Mouse (Mus musculus): ENCODE data around the gene Gm44973. TPM values are rescaled to one million over a fixed set of nuclear protein-coding genes. Genes with fewer than 3 reads are reported as not detected.
A peak's percentile ranks its signal among the peaks of the same experiment; 100 is the strongest.

Gene Gm44973
- polyA plus RNA-seq, 1 experiment from 2014 or later = 1.5 TPM

- H3K4me3 ChIP-seq = peak overlapping the region; percentile 51
- peaks cover 56% of the 10 kb centered on the region for H3K4me1 ChIP-seq
Observed at GRCm38 (mm10) chr7:5057381-5057780, 42.1 kb downstream of the Gm44973 start.

GRCm38 (mm10) chr7:5057804-5058203, 42.5 kb downstream of the Gm44973 start:
- Histone ChIP-seq H3K9ac (no peak overlapping the region), H3K27ac (no peak overlapping the region), H3K27me3 (peaks cover 63% of the 10 kb centered on the region), H3K36me3 (ENCODE audit: poor library complexity, severe bottlenecking) (no peaks in the 10 kb centered on the region), H3K9me3 (replicated peaks) (no peaks in the 10 kb centered on the region), H3K4me2 (peak overlapping the region; percentile 71), H3K4me3 (peak overlapping the region; percentile 51), H3K4me1 (peaks cover 52% of the 10 kb centered on the region)
- ATAC-seq = no peak
- 29% methylated on average over 11 of the region's 11 CpGs for WGBS

More at GRCm38 (mm10) chr7:5057381-5057780, 42.1 kb downstream of the Gm44973 start:
- no peak for ATAC-seq
- 40% methylated on average over 8 of the region's 8 CpGs for WGBS
- Histone ChIP-seq H3K9me3 (replicated peaks) (no peaks in the 10 kb centered on the region), H3K4me2 (peak overlapping the region; percentile 71), H3K36me3 (ENCODE audit: poor library complexity, severe bottlenecking) (no peaks in the 10 kb centered on the region), H3K27ac (no peak overlapping the region), H3K9ac (peak overlapping the region; percentile 74), H3K27me3 (peaks cover 67% of the 10 kb centered on the region)

GRCm38 (mm10) chr7:5058631-5059030, 43.3 kb downstream of the Gm44973 start:
- 96% methylated on average over 1 of the region's 1 CpGs for WGBS
- Histone ChIP-seq H3K4me3 (no peak overlapping the region), H3K27me3 (peaks cover 54% of the 10 kb centered on the region), H3K4me2 (no peak overlapping the region), H3K36me3 (ENCODE audit: poor library complexity, severe bottlenecking) (no peaks in the 10 kb centered on the region), H3K27ac (no peak overlapping the region), H3K4me1 (peaks cover 49% of the 10 kb centered on the region), H3K9me3 (replicated peaks) (no peaks in the 10 kb centered on the region), H3K9ac (no peak overlapping the region)
- ATAC-seq = no peak

- Histone ChIP-seq H3K4me1 (peaks cover 49% of the 10 kb centered on the region), H3K9ac (no peak overlapping the region), H3K27me3 (peaks cover 46% of the 10 kb centered on the region), H3K36me3 (ENCODE audit: poor library complexity, severe bottlenecking) (no peaks in the 10 kb centered on the region), H3K9me3 (replicated peaks) (no peaks in the 10 kb centered on the region), H3K4me2 (no peak overlapping the region), H3K27ac (peak overlapping the region; percentile 99), H3K4me3 (0 out of 2 replicates have a peak overlapping the region, but pooled peaks have one; percentile 2)
- 88% methylated on average over 12 of the region's 12 CpGs for WGBS
- no peak for ATAC-seq
Observed at GRCm38 (mm10) chr7:5059421-5059820, 44.1 kb downstream of the Gm44973 start.

- no peak for ATAC-seq
- no peaks in the 10 kb centered on the region for H3K36me3 ChIP-seq (ENCODE audit: poor library complexity, severe bottlenecking)
- H3K27ac ChIP-seq = peak overlapping the region; percentile 99
- H3K4me3 ChIP-seq = peak overlapping the region; percentile 58
- peak overlapping the region; percentile 84 for H3K4me2 ChIP-seq
- peak overlapping the region; percentile 89 for H3K9ac ChIP-seq
- 3% methylated on average over 27 of the region's 27 CpGs for WGBS
- H3K4me1 ChIP-seq = peaks cover 51% of the 10 kb centered on the region
- H3K9me3 ChIP-seq (replicated peaks) = no peaks in the 10 kb centered on the region
- H3K27me3 ChIP-seq = peaks cover 38% of the 10 kb centered on the region
Observed at GRCm38 (mm10) chr7:5060239-5060731, 45.0 kb downstream of the Gm44973 start.

GRCm38 (mm10) chr7:5060944-5061773, 45.9 kb downstream of the Gm44973 start:
- peaks cover 29% of the 10 kb centered on the region for H3K27me3 ChIP-seq
- H3K4me1 ChIP-seq = peaks cover 58% of the 10 kb centered on the region
- peak overlapping the region; percentile 89 for H3K9ac ChIP-seq
- H3K9me3 ChIP-seq (replicated peaks) = no peaks in the 10 kb centered on the region
- under 1% methylated on average over 58 of the region's 60 CpGs for WGBS
- peak overlapping the region; percentile 99 for H3K27ac ChIP-seq
- peaks cover 3% of the 10 kb centered on the region for H3K36me3 ChIP-seq (ENCODE audit: poor library complexity, severe bottlenecking)
- peak overlapping the region; percentile 58 for H3K4me3 ChIP-seq
- peak overlapping the region; percentile 84 for H3K4me2 ChIP-seq
- peak; percentile 92 for ATAC-seq

- WGBS = under 1% methylated on average over 51 of the region's 65 CpGs
- Histone ChIP-seq H3K4me2 (peak within 1 kb of the TSS; percentile 84), H3K27me3 (peaks cover 22% of the 10 kb centered on the region), H3K36me3 (ENCODE audit: poor library complexity, severe bottlenecking) (peaks cover 10% of the 10 kb centered on the region), H3K9ac (peak within 1 kb of the TSS; percentile 89), H3K9me3 (replicated peaks) (no peaks in the 10 kb centered on the region), H3K27ac (peak within 1 kb of the TSS; percentile 99), H3K4me1 (peaks cover 53% of the 10 kb centered on the region), H3K4me3 (peak within 1 kb of the TSS; percentile 58)
- peak; percentile 81 for ATAC-seq
Observed at GRCm38 (mm10) chr7:5061774-5062359, 46.6 kb downstream of the Gm44973 start, which contains the start of gene U2af2. Gene U2af2 (plus strand): TSS chr7:5062143.

- Histone ChIP-seq H3K9ac (peak overlapping the region; percentile 79), H3K4me3 (peak overlapping the region; percentile 58), H3K27me3 (peaks cover 16% of the 10 kb centered on the region), H3K36me3 (ENCODE audit: poor library complexity, severe bottlenecking) (peaks cover 16% of the 10 kb centered on the region), H3K27ac (peak overlapping the region; percentile 99), H3K4me2 (peak overlapping the region; percentile 84), H3K9me3 (replicated peaks) (no peaks in the 10 kb centered on the region), H3K4me1 (peaks cover 47% of the 10 kb centered on the region)
- ATAC-seq = peak; percentile 49
- WGBS = under 1% methylated on average over 45 of the region's 51 CpGs
Observed at GRCm38 (mm10) chr7:5062360-5063001, 47.2 kb downstream of the Gm44973 start.

- H3K4me3 ChIP-seq = no peak overlapping the region
- 95% methylated on average over 6 of the region's 6 CpGs for WGBS
- H3K36me3 ChIP-seq (ENCODE audit: poor library complexity, severe bottlenecking) = peaks cover 40% of the 10 kb centered on the region
- H3K4me1 ChIP-seq = peaks cover 35% of the 10 kb centered on the region
- no peak for ATAC-seq
- H3K27ac ChIP-seq = no peak overlapping the region
- H3K4me2 ChIP-seq = no peak overlapping the region
- no peak overlapping the region for H3K9ac ChIP-seq
- H3K9me3 ChIP-seq (replicated peaks) = no peaks in the 10 kb centered on the region
- no peaks in the 10 kb centered on the region for H3K27me3 ChIP-seq
Observed at GRCm38 (mm10) chr7:5064886-5065285, 49.6 kb downstream of the Gm44973 start.

GRCm38 (mm10) chr7:5073586-5073985, 58.3 kb downstream of the Gm44973 start:
- Histone ChIP-seq H3K27ac (no peak overlapping the region), H3K4me1 (no peaks in the 10 kb centered on the region), H3K9me3 (replicated peaks) (no peaks in the 10 kb centered on the region), H3K4me3 (no peak overlapping the region), H3K9ac (no peak overlapping the region), H3K27me3 (no peaks in the 10 kb centered on the region), H3K36me3 (ENCODE audit: poor library complexity, severe bottlenecking) (peaks cover 98% of the 10 kb centered on the region), H3K4me2 (no peak overlapping the region)
- WGBS = 86% methylated on average over 1 of the region's 1 CpGs
- no peak for ATAC-seq

- H3K4me2 ChIP-seq = no peak overlapping the region
- H3K27ac ChIP-seq = no peak overlapping the region
- H3K36me3 ChIP-seq (ENCODE audit: poor library complexity, severe bottlenecking) = peaks cover 91% of the 10 kb centered on the region
- H3K27me3 ChIP-seq = no peaks in the 10 kb centered on the region
- no peak overlapping the region for H3K4me3 ChIP-seq
- H3K9me3 ChIP-seq (replicated peaks) = no peaks in the 10 kb centered on the region
- H3K9ac ChIP-seq = no peak overlapping the region
- WGBS = 92% methylated on average over 5 of the region's 5 CpGs
- no peak for ATAC-seq
- no peaks in the 10 kb centered on the region for H3K4me1 ChIP-seq
Observed at GRCm38 (mm10) chr7:5074984-5075383, 59.7 kb downstream of the Gm44973 start.

GRCm38 (mm10) chr7:5076931-5077330, 61.6 kb downstream of the Gm44973 start:
- no peak overlapping the region for H3K4me3 ChIP-seq
- WGBS = 97% methylated on average over 2 of the region's 2 CpGs
- H3K9ac ChIP-seq = no peak overlapping the region
- no peak overlapping the region for H3K4me2 ChIP-seq
- H3K9me3 ChIP-seq (replicated peaks) = no peaks in the 10 kb centered on the region
- H3K27me3 ChIP-seq = no peaks in the 10 kb centered on the region
- no peak overlapping the region for H3K27ac ChIP-seq
- peaks cover 73% of the 10 kb centered on the region for H3K36me3 ChIP-seq (ENCODE audit: poor library complexity, severe bottlenecking)
- ATAC-seq = no peak
- H3K4me1 ChIP-seq = peaks cover 14% of the 10 kb centered on the region

Measured in forebrain, embryonic 13.5 days (tissue).